Comparison of ENCODE assay signal across 13 mouse cellular contexts in genomic region chr11:48873591-48874290, GRCm38 (mm10). TPM values are rescaled to one million over a fixed set of nuclear protein-coding genes. Genes with fewer than 3 reads are reported as not detected.
DNase-seq lines count a peak whose midpoint lies in the region; ATAC-seq and TF ChIP-seq lines count a peak whose summit lies in the region.
"Had no signal": no experiment of that assay in that cellular context is flagged by ENCODE, and none has a peak within 500 bp of the region (broad histone marks: within the 10 kb centered on the region; RNA-seq: fewer than 3 reads in every experiment).

No protein-coding gene starts in this region.

- no peak for TF ChIP-seq EP300 in heart, adult 2 months (IDR thresholded peaks at IDR 0.05; ENCODE audit: insufficient read depth, low read depth, low read length)
- peak; percentile 82 for TF ChIP-seq EP300 in liver, embryonic 14.5 days (IDR thresholded peaks at IDR 0.05; ENCODE audit: low read depth)

- DNase-seq in heart, adult 2 months: no peak
- DNase-seq in heart, postnatal 10 days: no peak
- peak; percentile 18 for DNase-seq in 3T3-L1 (ENCODE audit: low read depth, low spot score)
- peak; percentile 76 to 85 (median 78) for DNase-seq in liver, embryonic 14.5 days (ENCODE audit: low read depth in 3 of 3, low spot score in 3 of 3)
- DNase-seq in retina, postnatal 1 day: no peak
- no peak for DNase-seq in adrenal gland, postnatal 4 days (ENCODE audit: low spot score in 2 of 2)
- DNase-seq in testis, postnatal 10 days (ENCODE audit: low spot score): no peak

- peak overlapping the region; percentile 97 for H3K4me2 ChIP-seq in liver, embryonic 14.5 days (ENCODE audit: low read depth)
- H3K4me2 ChIP-seq: embryonic facial prominence, embryonic 15.5 days; limb, embryonic 13.5 days; midbrain, embryonic 11.5 days; neural tube, embryonic 15.5 days had no signal

- no peaks in the 10 kb centered on the region for H3K9me3 ChIP-seq in liver, embryonic 14.5 days (ENCODE audit: control insufficient read depth, low read length)
- H3K9me3 ChIP-seq: embryonic facial prominence, embryonic 15.5 days; hindbrain, embryonic 10.5 days; limb, embryonic 13.5 days; neural tube, embryonic 15.5 days had no signal

- H3K27me3 ChIP-seq in heart, adult 2 months (ENCODE audit: control insufficient read depth, insufficient read depth, low read length): no peaks in the 10 kb centered on the region
- no peaks in the 10 kb centered on the region for H3K27me3 ChIP-seq in liver, embryonic 14.5 days (ENCODE audit: control insufficient read depth, insufficient read depth, low read length)
- H3K27me3 ChIP-seq: embryonic facial prominence, embryonic 15.5 days had no signal

- peaks cover 6% of the 10 kb centered on the region for H3K4me1 ChIP-seq in heart, adult 2 months (ENCODE audit: control insufficient read depth, insufficient read depth, low read length)
- peaks cover 26 to 45% of the 10 kb centered on the region in 2 experiments for H3K4me1 ChIP-seq in liver, embryonic 14.5 days (replicated peaks; ENCODE audit: control insufficient read depth in 2 of 2, insufficient read depth in 2 of 2, low read length in 1 of 2)

- 49% methylated on average over 10 of the region's 10 CpGs for WGBS in heart, adult 2 months
- 12% methylated on average over 10 of the region's 10 CpGs for WGBS in liver, embryonic 14.5 days (ENCODE audit: insufficient replicate concordance)

- H3K36me3 ChIP-seq in heart, adult 2 months (ENCODE audit: control insufficient read depth, insufficient read depth, low read length): peaks cover 13% of the 10 kb centered on the region
- H3K36me3 ChIP-seq in liver, embryonic 14.5 days (replicated peaks; ENCODE audit: control insufficient read depth, insufficient read depth, low read depth): no peaks in the 10 kb centered on the region
- H3K36me3 ChIP-seq: embryonic facial prominence, embryonic 15.5 days; hindbrain, embryonic 10.5 days; limb, embryonic 13.5 days; neural tube, embryonic 15.5 days had no signal

- no peak for TF ChIP-seq POLR2A in heart, adult 2 months (IDR thresholded peaks at IDR 0.05; ENCODE audit: insufficient read depth, low read depth, low read length)

- H3K79me2 ChIP-seq in heart, adult 2 months (replicated peaks; ENCODE audit: control insufficient read depth, insufficient read depth, low read length): peaks cover 3% of the 10 kb centered on the region

- ATAC-seq in common myeloid progenitor, adult 5-6 weeks (replicated peaks; ENCODE audit: low read depth, poor library complexity, severe bottlenecking): peak; percentile 30
- ATAC-seq in liver, embryonic 14.5 days (ENCODE audit: insufficient read depth): peak; percentile 82

- no peak for TF ChIP-seq CTCF in heart, adult 2 months (IDR thresholded peaks at IDR 0.05)
- peak; percentile 48 for TF ChIP-seq CTCF in liver, embryonic 14.5 days (IDR thresholded peaks at IDR 0.05; ENCODE audit: low read depth)

- no peak overlapping the region for H3K4me3 ChIP-seq in heart, adult 2 months
- peak overlapping the region; percentile 14 to 29; a peak in 3 of 4 replicates for H3K4me3 ChIP-seq in liver, embryonic 14.5 days (ENCODE audit: insufficient read depth in 1 of 2, low read depth in 2 of 2, low read length in 2 of 2)
- H3K4me3 ChIP-seq: embryonic facial prominence, embryonic 15.5 days; hindbrain, embryonic 10.5 days; limb, embryonic 13.5 days; neural tube, embryonic 15.5 days had no signal

- peak overlapping the region; percentile 2; the same call in 1 of the 2 replicates for H3K9ac ChIP-seq in heart, adult 2 months (ENCODE audit: low read depth, low read length)
- peak overlapping the region; percentile 94 for H3K9ac ChIP-seq in liver, embryonic 14.5 days (replicated peaks)
- H3K9ac ChIP-seq: embryonic facial prominence, embryonic 15.5 days; limb, embryonic 13.5 days; neural tube, embryonic 15.5 days had no signal

- H3K27ac ChIP-seq in heart, adult 2 months: peak overlapping the region; percentile 11
- peak overlapping the region; percentile 72 for H3K27ac ChIP-seq in liver, embryonic 14.5 days
- H3K27ac ChIP-seq: embryonic facial prominence, embryonic 15.5 days; hindbrain, embryonic 10.5 days; limb, embryonic 13.5 days; neural tube, embryonic 15.5 days had no signal

- intact Hi-C loops in heart, adult 2 months (cut with DNase I): loop anchor here (1.0 to 10.0 kb wide), 7 partner anchors 119 to 661 kb away; partner anchors contain the start of genes Btnl9, Gm12185 and Zfp62
- intact Hi-C loops in heart, postnatal 10 days (cut with DNase I): loop anchor here (1.0 to 10.0 kb wide), 4 partner anchors 230 to 541 kb away; partner anchors contain the start of genes Btnl9 and Zfp62

RNA-seq across cellular contexts. Expression of gene Irgm1, which starts 2.3 kb away (rescaled TPM):
- total RNA-seq in heart, adult 2 months (2021): 10 to 100 TPM in 1 of 2 experiments, 1 to 10 TPM in 1; 9.9 to 13.5 TPM
- polyA plus RNA-seq in heart, adult 2 months (2012; rRNA removed): 10.0 and 17.2 TPM in 2 replicates
- 1 to 10 TPM; 6.5 to 9.5 TPM for total RNA-seq in heart, postnatal 10 days (2021)
- total RNA-seq in common myeloid progenitor, adult 5-6 weeks (2017): 49.1 and 58.2 TPM in 2 replicates
- polyA plus RNA-seq in liver, embryonic 14.5 days (2012; rRNA removed): 7.6 and 10.4 TPM in 2 replicates
- polyA plus RNA-seq in liver, embryonic 14.5 days (2014; fragmentation: Nextera tagmentation; extraction: Ambion mirVana): 15.1 and 16.6 TPM in 2 replicates
- 10 to 100 TPM; 17.3 to 20.1 TPM for total RNA-seq in adrenal gland, postnatal 4 days (2021)

RNA-seq across cellular contexts. Expression of gene Gm5431, which starts 28.3 kb away (rescaled TPM):
- total RNA-seq in heart, adult 2 months (2021): 1 to 10 TPM; 1.4 to 1.5 TPM
- 0.20 and 0.67 TPM in 2 replicates for polyA plus RNA-seq in heart, adult 2 months (2012; rRNA removed)
- total RNA-seq in heart, postnatal 10 days (2021): under 1 TPM; 0.50 to 0.65 TPM
- total RNA-seq in common myeloid progenitor, adult 5-6 weeks (2017): 0.59 and 1.5 TPM in 2 replicates
- 0.10 and 0.16 TPM in 2 replicates for polyA plus RNA-seq in liver, embryonic 14.5 days (2012; rRNA removed)
- 0.29 and 0.34 TPM in 2 replicates for polyA plus RNA-seq in liver, embryonic 14.5 days (2014; fragmentation: Nextera tagmentation; extraction: Ambion mirVana)
- under 1 TPM; 0.73 to 0.96 TPM for total RNA-seq in adrenal gland, postnatal 4 days (2021)

RNA-seq across cellular contexts. Expression of gene Gm12184, which starts 47.3 kb away (rescaled TPM):
- total RNA-seq in heart, adult 2 months (2021): 1 to 10 TPM; 3.8 to 3.9 TPM
- 18.8 and 28.2 TPM in 2 replicates for polyA plus RNA-seq in heart, adult 2 months (2012; rRNA removed)
- total RNA-seq in heart, postnatal 10 days (2021): 1 to 10 TPM; 2.9 to 5.0 TPM
- total RNA-seq in common myeloid progenitor, adult 5-6 weeks (2017): 48.6 and 64.4 TPM in 2 replicates
- 9.6 and 12.4 TPM in 2 replicates for polyA plus RNA-seq in liver, embryonic 14.5 days (2012; rRNA removed)
- polyA plus RNA-seq in liver, embryonic 14.5 days (2014; fragmentation: Nextera tagmentation; extraction: Ambion mirVana): 1.6 and 2.8 TPM in 2 replicates
- 1 to 10 TPM; 5.3 to 5.4 TPM for total RNA-seq in adrenal gland, postnatal 4 days (2021)

RNA-seq across cellular contexts. Expression of gene Trim7, which starts 47.8 kb away (rescaled TPM):
- 10 to 100 TPM; 18.2 to 18.4 TPM for total RNA-seq in heart, adult 2 months (2021)
- 27.9 and 32.6 TPM in 2 replicates for polyA plus RNA-seq in heart, adult 2 months (2012; rRNA removed)
- total RNA-seq in heart, postnatal 10 days (2021): 10 to 100 TPM; 10.1 to 12.8 TPM
- total RNA-seq in common myeloid progenitor, adult 5-6 weeks (2017): 0.19 and 0.78 TPM in 2 replicates
- polyA plus RNA-seq in liver, embryonic 14.5 days (2012; rRNA removed): 0.09 and 0.23 TPM in 2 replicates
- polyA plus RNA-seq in liver, embryonic 14.5 days (2014; fragmentation: Nextera tagmentation; extraction: Ambion mirVana): 0.04 and 0.13 TPM in 2 replicates
- total RNA-seq in adrenal gland, postnatal 4 days (2021): 10 to 100 TPM in 1 of 2 experiments, 1 to 10 TPM in 1; 9.5 to 14.2 TPM

RNA-seq across cellular contexts. Expression of gene Trim41, which starts 56.6 kb away (rescaled TPM):
- total RNA-seq in heart, adult 2 months (2021): 10 to 100 TPM; 19.8 to 19.9 TPM
- 19.1 and 19.3 TPM in 2 replicates for polyA plus RNA-seq in heart, adult 2 months (2012; rRNA removed)
- 10 to 100 TPM; 27.9 to 30.1 TPM for total RNA-seq in heart, postnatal 10 days (2021)
- 50.2 and 70.9 TPM in 2 replicates for total RNA-seq in common myeloid progenitor, adult 5-6 weeks (2017)
- 8.2 and 9.2 TPM in 2 replicates for polyA plus RNA-seq in liver, embryonic 14.5 days (2012; rRNA removed)
- 1.0 and 1.3 TPM in 2 replicates for polyA plus RNA-seq in liver, embryonic 14.5 days (2014; fragmentation: Nextera tagmentation; extraction: Ambion mirVana)
- total RNA-seq in adrenal gland, postnatal 4 days (2021): 10 to 100 TPM; 62.4 to 69.7 TPM

Comparison
In these comparisons a context has a peak if more than half of its experiments do, and no peak if none do; other contexts are left out.
1. DNase-seq: peak in 3T3-L1 (single experiment) and liver, embryonic 14.5 days (3 of 3); none in heart, adult 2 months (0 of 2), heart, postnatal 10 days (0 of 2), retina, postnatal 1 day (single experiment), adrenal gland, postnatal 4 days (0 of 2) and testis, postnatal 10 days (single experiment).